Mouse (Mus musculus) MN1 (cell line): ENCODE results near the gene Gm20481.
"Not testable (repeated sequence)": the region's sequence is repeated elsewhere in the genome, so short reads cannot be mapped to it uniquely, and the experiment has no call there.

ENCODE experiments used
- DNase-seq: peaks from one replicate; pipeline ENCODE4 v3.0.0-alpha.2; 2016; ENCODE audit warnings: low spot score

Gene Gm20481

DNA sequence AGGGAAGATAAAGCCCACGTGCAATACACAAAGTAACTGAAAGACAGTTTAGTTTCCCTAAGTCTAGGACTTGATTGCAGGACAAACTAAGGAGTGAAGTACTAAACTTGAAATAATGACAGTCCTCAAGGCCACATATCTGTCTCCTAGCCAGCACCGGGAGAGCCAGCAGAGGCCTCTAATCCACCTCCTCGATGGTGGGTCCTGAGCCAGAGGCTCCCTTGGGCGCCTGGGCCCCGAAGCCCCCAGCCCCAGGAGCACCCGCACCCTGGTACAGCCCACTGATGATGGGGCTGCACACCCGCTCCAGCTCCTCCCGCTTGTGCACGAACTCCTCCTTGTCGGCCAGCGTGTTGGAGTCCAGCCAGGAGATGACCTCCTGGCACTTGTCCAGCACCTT is at the start of gene Gm20481:
Gm20481 (plus strand) TSS at position 91 of the 400 bp plus-strand sequence.
- not testable (repeated sequence) for DNase-seq

DNA sequence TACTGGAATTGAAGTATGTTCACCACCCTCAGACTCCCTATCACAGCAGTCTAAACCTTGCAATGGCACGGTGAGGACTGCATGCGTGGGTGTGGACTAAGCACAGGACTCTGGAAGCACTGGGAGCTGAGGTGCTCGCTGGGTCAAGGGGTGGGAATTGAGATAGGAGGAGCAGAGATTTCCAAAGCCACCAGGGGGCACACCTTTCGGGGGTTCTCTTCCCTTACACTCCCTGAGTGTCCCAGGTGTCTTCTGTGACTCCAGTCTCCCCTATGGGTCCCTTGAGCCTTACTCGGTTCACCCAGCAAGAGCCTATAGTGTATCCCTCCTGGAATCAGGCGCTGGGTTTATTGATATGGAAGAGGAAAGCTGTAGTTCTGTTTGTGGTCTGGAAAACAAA is 46.8 kb upstream of the Gm20481 start:
- peak; percentile 26 for DNase-seq

DNA sequence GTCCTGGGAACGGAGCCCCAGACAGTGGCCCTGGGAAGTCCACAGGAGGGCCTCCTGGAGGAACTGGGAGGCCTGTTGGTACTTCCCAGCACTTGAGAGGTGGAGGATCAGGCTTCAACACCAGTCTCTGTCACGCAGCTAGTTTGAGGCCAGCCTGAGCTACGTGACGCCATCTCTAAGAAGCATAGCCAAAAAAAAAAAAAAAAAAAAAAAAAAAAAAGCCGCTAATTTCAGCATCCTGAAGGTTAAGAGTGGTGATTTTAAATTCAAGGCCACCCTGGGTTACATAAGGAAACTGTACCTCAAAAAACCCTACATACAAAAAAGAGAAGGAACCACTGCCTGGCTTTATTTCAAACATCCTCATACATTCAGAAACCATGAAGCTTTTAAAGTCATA is 45.5 kb upstream of the Gm20481 start:
- DNase-seq: no peak

DNA sequence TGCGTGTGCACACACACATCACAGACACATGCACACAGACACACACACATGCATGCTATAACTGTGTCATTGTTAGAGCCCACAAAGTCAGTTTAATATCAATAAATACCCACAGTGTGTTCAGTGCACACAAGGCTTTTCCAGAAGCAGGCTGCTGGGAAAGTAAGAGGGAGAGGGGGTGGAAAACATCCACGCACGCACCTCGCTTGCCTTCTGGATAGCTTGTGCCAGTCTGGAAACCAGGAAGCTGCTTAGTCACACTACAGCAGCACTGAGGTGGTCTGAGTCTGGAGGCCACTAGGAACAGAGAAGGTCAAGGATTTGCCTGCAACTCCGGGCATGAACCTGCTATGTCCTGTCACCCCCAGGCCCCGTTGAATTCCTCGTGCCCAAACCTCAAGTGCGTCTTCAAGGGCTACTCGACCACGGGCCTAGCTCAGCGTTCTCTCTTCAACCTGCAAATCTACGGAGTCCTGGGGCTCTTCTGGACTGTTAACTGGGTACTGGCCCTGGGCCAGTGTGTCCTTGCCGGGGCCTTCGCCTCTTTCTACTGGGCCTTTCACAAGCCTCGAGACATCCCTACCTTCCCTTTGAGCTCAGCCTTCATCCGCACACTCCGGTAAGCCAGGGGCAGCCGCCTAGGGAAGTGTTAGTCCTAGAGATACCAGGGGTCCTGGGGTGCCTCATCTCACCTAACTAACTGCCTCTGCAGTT is 42.2 kb upstream of the Gm20481 start:
- DNase-seq: no peak

DNA sequence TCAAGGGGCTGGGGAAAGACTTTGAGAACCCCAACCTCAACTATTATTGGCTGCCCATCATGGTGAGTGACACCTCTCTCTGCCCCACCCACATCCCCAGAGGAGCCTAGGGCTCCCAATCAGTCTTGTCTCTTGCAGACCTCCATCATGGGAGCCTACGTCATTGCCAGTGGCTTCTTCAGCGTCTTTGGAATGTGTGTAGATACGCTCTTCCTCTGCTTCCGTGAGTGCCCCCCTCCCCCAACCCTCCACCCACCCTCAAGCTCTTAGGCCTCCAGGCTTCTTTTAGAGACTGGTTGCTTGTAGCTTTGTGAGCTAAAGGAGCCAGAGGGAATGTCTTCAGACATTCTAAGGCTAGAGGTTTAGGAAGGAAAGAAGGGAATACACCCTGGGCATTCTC is 40.9 kb upstream of the Gm20481 start:
- DNase-seq: no peak

DNA sequence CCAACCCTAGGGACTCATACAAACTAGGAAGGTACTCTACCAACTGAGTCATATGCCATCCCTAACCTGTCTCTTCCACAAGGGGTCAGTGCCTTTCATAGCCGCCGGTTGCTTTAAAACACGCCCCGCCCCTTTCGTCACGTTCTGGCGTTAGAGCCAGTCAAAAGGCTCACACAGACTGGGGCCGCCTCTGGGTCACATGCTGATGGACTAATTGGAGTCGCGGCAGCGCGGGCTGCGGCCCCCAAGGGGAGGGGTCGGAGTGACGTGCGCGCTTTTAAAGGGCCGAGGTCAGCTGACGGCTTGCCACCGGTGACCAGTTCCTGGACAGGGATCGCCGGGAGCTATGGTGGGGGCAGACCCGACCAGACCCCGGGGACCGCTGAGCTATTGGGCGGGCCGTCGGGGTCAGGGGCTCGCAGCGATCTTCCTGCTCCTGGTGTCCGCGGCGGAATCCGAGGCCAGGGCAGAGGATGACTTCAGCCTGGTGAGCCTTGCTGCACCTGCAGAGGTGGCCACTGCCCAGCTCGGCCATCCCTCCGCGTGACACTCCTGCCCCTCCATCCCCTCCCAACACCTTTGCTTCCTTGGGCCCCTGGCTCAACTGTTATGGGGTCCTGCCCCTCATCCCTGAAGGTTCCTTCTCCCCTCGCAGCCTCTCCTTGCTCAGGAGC is 38.5 kb upstream of the Gm20481 start, which contains the start of gene Neu1:
Neu1 (plus strand) TSS at position 193 of the 674 bp plus-strand sequence.
- DNase-seq: peak; percentile 99

DNA sequence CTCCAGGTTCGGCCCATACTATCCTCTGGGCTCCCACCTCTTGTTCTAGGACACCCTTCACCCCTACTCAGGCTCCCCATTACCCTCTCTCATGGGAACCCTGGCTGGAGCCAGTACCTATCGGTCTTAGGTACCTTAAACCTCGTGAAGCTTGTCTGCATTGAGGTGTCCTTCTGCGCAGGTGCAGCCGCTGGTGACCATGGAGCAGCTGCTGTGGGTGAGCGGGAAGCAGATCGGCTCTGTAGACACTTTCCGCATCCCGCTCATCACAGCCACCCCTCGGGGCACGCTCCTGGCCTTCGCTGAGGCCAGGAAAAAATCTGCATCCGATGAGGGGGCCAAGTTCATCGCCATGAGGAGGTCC is 38.0 kb upstream of the Gm20481 start:
- no peak for DNase-seq

DNA sequence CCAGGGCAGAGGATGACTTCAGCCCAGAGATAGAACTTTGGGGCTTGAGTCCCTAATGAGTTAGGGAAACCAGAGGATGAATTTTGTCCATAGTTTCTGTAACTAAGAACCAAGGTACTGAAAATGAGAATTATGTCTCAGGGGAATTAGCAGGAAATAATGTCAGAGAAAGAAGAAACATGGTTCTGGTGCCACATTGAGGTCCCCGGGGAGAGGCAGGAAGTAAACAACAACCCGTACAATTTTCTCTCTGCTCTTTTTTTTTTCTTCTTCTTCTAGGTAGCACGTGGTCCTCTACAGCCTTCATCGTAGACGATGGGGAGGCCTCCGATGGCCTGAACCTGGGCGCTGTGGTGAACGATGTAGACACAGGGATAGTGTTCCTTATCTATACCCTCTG is 37.4 kb upstream of the Gm20481 start:
- DNase-seq: no peak

DNA sequence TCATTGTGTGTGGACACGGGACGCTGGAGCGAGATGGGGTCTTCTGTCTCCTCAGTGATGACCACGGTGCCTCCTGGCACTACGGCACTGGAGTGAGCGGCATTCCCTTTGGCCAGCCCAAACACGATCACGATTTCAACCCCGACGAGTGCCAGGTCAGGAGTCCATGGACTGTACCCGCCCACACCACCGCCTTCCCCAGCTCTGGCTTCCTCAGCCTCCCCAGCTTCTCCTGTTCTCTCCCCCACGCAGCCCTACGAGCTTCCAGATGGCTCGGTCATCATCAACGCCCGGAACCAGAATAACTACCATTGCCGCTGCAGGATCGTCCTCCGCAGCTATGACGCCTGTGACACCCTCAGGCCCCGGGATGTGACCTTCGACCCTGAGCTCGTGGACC is 35.7 kb upstream of the Gm20481 start:
- no peak for DNase-seq

DNA sequence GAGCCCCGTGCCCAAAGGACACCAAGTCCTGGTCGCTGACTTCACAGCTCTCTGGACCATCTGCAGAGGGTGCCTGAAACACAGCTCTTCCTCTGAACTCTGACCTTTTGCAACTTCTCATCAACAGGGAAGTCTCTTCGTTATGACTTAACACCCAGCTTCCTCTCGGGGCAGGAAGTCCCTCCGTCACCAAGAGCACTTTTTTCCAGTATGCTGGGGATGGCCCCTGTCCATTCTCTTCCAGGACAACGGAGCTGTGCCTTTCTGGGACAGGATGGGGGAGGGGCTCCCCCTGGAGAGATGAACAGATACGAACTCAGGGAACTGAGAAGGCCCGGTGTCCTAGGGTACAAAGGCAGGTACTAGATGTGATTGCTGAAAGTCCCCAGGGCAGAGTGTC is 34.9 kb upstream of the Gm20481 start:
- DNase-seq: no peak

DNA sequence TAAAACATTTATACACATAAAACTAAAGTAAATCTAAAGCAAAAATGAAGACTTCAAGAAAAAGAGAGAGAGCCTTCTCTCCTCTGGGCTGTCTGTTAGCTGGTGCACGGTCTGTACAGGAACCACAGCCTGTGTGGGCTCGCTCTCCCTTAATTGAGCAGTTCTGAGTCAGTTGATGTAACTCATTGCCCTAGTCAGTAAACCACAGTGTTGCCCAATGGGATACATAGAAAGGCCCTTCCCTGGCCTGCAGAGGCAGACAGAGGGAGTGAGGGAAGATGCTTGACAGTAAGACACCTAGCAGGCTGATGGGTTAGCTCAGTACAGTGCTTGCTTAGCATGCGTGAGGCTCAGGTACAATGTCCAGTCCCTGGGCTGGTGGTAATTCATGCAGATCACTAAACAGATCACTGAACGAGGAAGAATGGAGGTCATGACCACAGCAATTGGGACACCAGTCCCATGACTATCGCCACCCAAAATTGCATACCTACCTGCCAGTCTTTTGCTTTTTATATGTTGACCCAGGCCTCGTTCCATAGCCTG is 31.7 kb upstream of the Gm20481 start:
- DNase-seq: no peak

DNA sequence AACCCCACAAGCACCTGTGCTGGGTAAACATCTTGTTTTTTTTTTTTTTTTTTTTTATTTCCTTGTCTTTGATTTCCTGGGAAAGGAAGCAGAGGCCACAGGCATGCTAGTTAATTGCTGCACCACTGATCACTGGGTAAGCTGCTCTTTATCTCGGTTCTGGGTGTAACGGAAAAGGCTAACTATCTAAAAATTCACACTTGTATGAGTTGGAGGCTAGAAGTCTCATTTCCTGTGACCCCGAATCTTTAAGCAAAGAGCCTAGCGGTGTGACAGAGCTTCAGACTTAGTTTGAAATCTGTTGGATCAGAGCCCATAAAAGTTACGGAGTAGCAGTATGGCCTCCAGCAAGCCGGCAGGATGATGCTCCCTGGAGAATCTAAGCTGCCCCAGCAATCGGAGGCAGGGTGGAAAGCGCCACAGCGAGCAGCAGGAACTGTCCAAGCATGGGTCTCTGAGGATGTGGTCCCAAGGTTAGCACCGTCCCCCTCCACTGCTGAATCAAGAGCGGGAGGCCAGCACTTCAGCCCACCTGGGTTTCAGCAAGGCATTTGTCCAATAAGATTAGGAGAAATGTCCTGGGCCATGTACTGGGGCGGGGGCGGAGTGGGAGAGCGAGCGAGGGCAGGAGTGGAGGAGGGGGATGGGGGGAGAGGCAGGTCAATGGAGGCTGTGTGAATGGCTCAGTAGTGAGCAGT is 28.2 kb upstream of the Gm20481 start:
- no peak for DNase-seq

DNA sequence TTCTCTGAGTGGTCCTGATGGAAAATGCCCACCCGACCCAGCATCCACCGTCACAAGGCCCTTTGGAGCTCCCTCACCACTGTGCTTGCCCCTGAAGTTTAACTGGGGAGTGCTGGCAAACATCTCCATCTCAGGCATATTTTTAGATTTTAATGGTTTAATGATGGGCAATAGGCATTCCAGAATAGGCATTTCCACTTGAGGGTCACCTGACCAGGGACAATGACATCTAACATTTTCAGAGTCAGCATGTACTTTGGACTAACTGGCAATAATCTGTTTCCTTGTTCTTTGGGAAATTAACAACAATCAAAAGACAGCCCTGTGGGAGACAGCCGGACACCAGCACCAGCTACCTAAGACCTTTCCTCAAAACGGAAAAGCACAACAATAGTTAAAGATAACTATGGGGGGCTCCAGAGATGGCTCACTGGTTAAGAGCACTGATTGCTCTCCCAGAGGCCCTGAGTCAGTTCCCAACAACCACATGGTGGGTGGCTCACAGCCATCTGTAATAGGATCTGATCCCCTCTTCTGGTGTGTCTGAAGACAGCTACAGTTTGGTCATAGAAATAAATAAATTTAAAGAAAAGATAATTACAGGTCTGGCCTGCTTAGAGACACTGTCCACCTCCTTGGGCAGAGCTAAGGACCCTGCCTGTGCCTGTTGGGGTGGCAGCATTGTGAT is 26.4 kb upstream of the Gm20481 start:
- DNase-seq: no peak

DNA sequence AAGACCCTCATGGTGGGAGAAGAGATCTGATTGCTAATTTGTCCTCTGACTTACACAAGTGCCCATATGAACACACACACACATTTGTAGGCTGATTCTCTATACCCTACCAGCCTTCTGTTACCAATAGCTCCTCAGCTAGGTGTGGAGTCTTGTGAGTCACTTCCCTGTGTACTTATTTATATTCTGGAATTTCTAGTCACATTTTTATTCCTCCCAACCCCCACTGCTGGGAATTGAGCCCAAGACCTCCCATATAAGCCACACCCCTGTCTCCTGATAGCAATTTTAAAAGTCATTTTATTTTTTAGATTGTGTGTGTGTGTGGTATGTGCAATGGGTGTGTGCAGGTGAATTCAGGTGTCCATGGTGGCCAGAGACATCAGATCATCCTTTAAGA is 25.4 kb upstream of the Gm20481 start:
- no peak for DNase-seq

DNA sequence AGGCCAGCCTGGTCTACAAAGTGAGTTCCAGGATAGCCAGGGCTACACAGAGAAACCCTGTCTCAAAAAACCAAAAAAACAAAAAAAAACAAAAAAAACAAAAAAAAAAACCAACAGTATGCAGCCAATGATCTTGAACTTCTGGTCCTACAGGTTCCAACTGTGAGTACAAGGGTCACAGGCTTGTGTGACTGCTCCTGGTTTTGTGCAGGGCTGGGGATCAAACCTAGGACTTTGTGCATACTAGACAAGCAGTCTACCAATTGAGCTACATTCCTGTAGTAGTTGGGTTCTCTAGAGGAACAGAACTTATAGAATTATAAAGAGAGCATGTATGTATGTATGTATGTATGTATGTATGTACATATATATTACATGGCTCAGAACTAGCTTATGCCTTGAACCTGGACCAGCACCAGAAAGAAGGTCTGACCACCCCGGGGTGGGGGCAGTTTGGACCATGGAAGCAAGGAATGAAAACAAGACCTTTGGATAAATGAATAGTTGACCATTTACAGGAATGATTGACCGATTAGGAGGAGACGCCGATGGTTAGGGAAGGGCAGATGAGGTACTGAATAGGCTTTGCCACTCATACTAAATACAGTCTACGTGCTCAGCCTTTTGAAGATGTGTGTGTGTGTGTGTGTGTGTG is 23.1 kb upstream of the Gm20481 start:
- no peak for DNase-seq

DNA sequence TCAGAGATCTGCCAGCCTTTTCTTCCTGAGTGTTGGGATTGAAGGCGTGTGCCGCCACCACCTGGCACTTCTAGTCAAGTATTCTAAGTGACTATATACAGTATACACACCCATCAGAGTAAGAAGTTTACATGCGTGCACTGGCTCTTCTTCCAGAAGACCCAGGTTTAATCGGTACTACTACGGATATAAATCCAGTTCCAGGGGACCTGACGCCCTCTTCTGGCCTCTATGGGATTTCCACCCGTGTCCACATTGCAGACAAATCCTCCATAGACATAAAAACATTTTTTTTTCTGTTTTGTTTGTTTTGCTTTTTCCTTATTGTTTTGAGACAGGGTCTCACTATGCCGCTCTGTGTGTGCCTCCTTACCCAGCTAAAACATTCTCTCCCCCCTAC is 22.1 kb upstream of the Gm20481 start:
- peak; percentile 48 for DNase-seq

DNA sequence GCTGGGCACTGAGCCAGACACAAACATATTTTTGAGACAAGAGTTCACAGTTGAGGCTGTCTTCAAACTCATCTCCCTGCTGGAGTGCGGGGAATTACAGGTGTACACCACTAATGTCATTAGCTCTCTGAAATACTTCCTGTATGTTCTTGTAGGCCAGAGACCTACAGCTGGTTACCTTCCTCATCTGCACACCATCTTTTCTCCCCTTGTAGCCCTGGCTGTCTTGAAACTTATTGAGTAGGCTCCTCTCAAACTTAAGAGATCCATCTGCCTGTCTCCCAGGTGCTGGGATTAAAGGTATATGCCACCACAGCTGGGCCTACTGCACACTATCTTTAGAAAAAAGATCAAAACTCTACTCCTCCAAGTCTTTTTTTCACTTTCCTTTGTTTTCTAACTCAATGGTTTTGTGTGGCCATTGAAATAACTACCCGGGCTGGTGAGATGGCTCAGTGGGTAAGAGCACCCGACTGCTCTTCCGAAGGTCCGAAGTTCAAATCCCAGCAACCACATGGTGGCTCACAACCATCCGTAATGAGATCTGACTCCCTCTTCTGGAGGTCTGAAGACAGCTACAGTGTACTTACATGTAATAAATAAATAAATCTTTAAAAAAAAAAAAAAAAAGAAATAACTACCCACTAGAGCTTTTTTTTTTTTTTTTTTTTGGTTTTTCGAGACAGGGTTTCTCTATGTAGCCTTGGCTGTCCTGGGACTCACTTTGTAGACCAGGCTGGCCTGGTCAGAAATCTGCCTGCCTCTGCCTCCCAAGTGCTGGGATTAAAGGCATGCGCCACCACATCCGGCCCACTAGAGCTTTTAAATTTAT is 20.8 kb upstream of the Gm20481 start:
- not testable (repeated sequence) for DNase-seq

DNA sequence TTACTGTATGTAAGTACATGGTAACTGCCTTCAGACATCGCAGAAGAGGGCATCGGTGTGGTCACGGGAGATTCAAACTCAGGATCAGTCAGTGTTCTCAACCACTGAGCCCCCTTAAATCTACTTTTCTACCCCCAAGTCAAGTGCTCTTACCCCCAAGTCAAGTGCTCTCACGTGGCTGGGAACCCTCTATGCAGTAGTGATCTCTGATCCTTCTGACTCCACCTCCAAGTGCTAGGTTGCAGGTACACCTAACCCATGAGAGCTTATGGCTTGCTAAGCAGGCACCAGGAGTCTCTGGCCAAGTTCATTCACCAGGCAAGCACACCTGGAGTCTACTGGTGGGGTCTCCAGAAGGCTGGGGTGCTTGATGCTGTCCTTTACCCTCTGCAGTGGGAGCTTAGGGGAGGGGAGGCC is 20.2 kb upstream of the Gm20481 start:
- no peak for DNase-seq

DNA sequence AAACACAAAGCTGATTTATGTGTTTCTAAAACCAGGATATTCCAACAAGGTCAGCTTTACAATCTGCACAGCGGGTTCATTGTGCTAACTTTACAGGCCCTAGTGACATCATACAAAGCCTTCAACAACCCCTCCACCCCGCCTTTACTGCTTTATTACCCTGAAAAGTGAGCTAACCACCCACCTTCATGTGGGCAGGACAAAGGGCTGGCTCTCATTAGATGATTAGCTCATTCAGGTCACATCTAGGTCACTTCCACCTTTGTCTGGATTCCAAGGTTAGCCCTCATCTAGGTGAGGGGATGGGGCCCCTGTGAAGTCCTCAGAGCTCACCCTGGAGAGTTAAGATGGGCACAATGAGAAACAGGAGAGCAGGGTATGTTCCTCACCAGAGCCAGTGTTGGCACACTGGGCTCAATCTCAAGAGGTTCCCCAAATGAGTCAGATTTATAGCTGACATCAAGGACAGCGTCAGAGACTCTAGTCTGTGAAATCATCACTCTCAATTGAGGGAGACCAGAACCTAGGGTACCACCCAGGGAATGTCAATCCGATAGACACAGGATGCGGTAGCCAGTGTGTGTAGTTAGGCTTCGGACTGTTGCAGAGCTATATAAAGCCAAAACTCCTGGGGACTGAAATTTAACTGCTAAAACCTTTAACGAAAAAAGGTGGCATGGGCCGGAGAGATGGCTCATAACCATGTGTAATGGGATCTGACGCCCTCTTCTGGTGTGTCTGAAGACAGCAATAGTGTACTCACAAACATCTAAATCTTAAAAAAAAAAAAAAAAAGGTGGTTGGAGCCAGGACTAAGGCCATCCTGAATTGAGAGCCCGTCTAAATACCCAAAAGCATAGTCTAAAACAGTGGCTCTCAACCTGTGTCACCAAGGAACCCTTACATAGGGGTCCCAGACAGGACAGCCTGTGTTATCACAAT is 18.9 kb upstream of the Gm20481 start:
- DNase-seq: peak; percentile 52
